Mouse (Mus musculus) heart, embryonic 10.5 days (tissue): Measurements from ENCODE around the gene Vash2. TPM values are rescaled to one million over a fixed set of nuclear protein-coding genes. Genes with fewer than 3 reads are reported as not detected.
"Not testable (repeated sequence)": the region's sequence is repeated elsewhere in the genome, so short reads cannot be mapped to it uniquely, and the experiment has no call there.

Experiments used
- DNase-seq: peaks from one replicate; pipeline ENCODE4 v3.0.0-alpha.2; 2017; ENCODE audit warnings: low spot score
- H3K27ac ChIP-seq: fragments of 300-500 bp; sonication (generic); 2 replicates; pipeline ENCODE4 v1.5.1; 2016; ENCODE audit warnings: mild to moderate bottlenecking
- H3K27me3 ChIP-seq: fragments of 300-500 bp; sonication (generic); 2 replicates; pipeline ENCODE4 v1.6.1; 2016; ENCODE audit warnings: mild to moderate bottlenecking; ENCODE audit not compliant: poor library complexity, insufficient read depth, severe bottlenecking
- H3K36me3 ChIP-seq: fragments of 300-500 bp; sonication (generic); 2 replicates; pipeline ENCODE4 v1.6.1; 2016; ENCODE audit warnings: mild to moderate bottlenecking, moderate library complexity
- H3K4me1 ChIP-seq: fragments of 300-500 bp; sonication (generic); 2 replicates; pipeline ENCODE4 v1.6.1; 2016; ENCODE audit warnings: mild to moderate bottlenecking
- H3K4me3 ChIP-seq: fragments of 300-500 bp; sonication (generic); 2 replicates; pipeline ENCODE4 v1.5.1; 2016; ENCODE audit warnings: mild to moderate bottlenecking, moderate library complexity
- H3K9me3 ChIP-seq: fragments of 300-500 bp; sonication (generic); 2 replicates; pipeline ENCODE4 v1.6.1; 2016; ENCODE audit warnings: mild to moderate bottlenecking, moderate library complexity
- WGBS: fragments of 180-500 bp; shearing (Covaris S2); methylation state at CpG from one replicate; pipeline ENCODE4 v1.1.7; 2016; 5-methylcytosine and 5-hydroxymethylcytosine counted together
- polyA plus RNA-seq: library from polyadenylated mRNA; unstranded; fragments of >200 nt; fragmentation: Nextera tagmentation; extraction: Ambion mirVana; gene quantifications from 2 replicates; pipeline ENCODE4 v1.2.1, GENCODE M21; 2016

The Vash2 gene
- 56.7 and 78.7 TPM in 2 replicates for polyA plus RNA-seq

GRCm38 (mm10) chr1:190979100-190979563 lies at the start of gene Vash2:
Vash2 (minus strand) TSS chr1:190979296.
- H3K36me3 ChIP-seq = peaks cover 18% of the 10 kb centered on the region
- peak; percentile 96 for DNase-seq
- peak within 1 kb of the TSS; percentile 92 for H3K27ac ChIP-seq
- H3K4me3 ChIP-seq = peak within 1 kb of the TSS; percentile 88
- under 1% methylated on average over 38 of the region's 38 CpGs for WGBS
- no peaks in the 10 kb centered on the region for H3K9me3 ChIP-seq
- H3K27me3 ChIP-seq = no peaks in the 10 kb centered on the region
- H3K4me1 ChIP-seq = peaks cover 57% of the 10 kb centered on the region

GRCm38 (mm10) chr1:191026021-191026713 lies 47.1 kb upstream of the Vash2 start, which contains the start of gene Flvcr1:
Flvcr1 (minus strand) TSS chr1:191026158.
- Histone ChIP-seq H3K36me3 (peaks cover 9% of the 10 kb centered on the region), H3K4me1 (peaks cover 34% of the 10 kb centered on the region), H3K27me3 (no peaks in the 10 kb centered on the region), H3K27ac (peak within 1 kb of the TSS; percentile 94), H3K9me3 (no peaks in the 10 kb centered on the region), H3K4me3 (peak within 1 kb of the TSS; percentile 87)
- DNase-seq = peak; percentile 100
- under 1% methylated on average over 50 of the region's 50 CpGs for WGBS

GRCm38 (mm10) chr1:191025016-191026012 lies 46.2 kb upstream of the Vash2 start:
- WGBS = 2% methylated on average over 68 of the region's 69 CpGs
- H3K4me3 ChIP-seq = peak overlapping the region; percentile 87
- H3K36me3 ChIP-seq = peaks cover 11% of the 10 kb centered on the region
- H3K4me1 ChIP-seq = peaks cover 34% of the 10 kb centered on the region
- peak overlapping the region; percentile 94 for H3K27ac ChIP-seq
- DNase-seq = peak; percentile 87
- H3K9me3 ChIP-seq = no peaks in the 10 kb centered on the region
- no peaks in the 10 kb centered on the region for H3K27me3 ChIP-seq

- WGBS = 91% methylated on average over 6 of the region's 6 CpGs
These were observed 44.7 kb upstream of the Vash2 start for GRCm38 (mm10) chr1:191023806-191024205.

GRCm38 (mm10) chr1:191023140-191023539 lies 44.0 kb upstream of the Vash2 start:
- no peaks in the 10 kb centered on the region for H3K27me3 ChIP-seq
- no peak overlapping the region for H3K27ac ChIP-seq
- WGBS = 90% methylated on average over 2 of the region's 2 CpGs
- peaks cover 23% of the 10 kb centered on the region for H3K36me3 ChIP-seq
- no peaks in the 10 kb centered on the region for H3K9me3 ChIP-seq
- H3K4me3 ChIP-seq = no peak overlapping the region
- no peak for DNase-seq
- peaks cover 29% of the 10 kb centered on the region for H3K4me1 ChIP-seq

More at GRCm38 (mm10) chr1:191023806-191024205, 44.7 kb upstream of the Vash2 start:
- H3K36me3 ChIP-seq = peaks cover 23% of the 10 kb centered on the region
- not testable (repeated sequence) for H3K9me3 ChIP-seq, DNase-seq, H3K4me3 ChIP-seq, H3K27ac ChIP-seq, H3K27me3 ChIP-seq
- H3K4me1 ChIP-seq = peaks cover 29% of the 10 kb centered on the region

GRCm38 (mm10) chr1:191021016-191021415 lies 41.9 kb upstream of the Vash2 start:
- Histone ChIP-seq H3K4me1 (peaks cover 19% of the 10 kb centered on the region), H3K27me3 (no peaks in the 10 kb centered on the region), H3K4me3 (no peak overlapping the region), H3K36me3 (peaks cover 27% of the 10 kb centered on the region), H3K9me3 (no peaks in the 10 kb centered on the region), H3K27ac (no peak overlapping the region)
- 95% methylated on average over 7 of the region's 7 CpGs for WGBS
- DNase-seq = no peak

GRCm38 (mm10) chr1:191020217-191020924 lies 41.3 kb upstream of the Vash2 start:
- no peaks in the 10 kb centered on the region for H3K9me3 ChIP-seq
- H3K4me3 ChIP-seq = no peak overlapping the region
- peaks cover 13% of the 10 kb centered on the region for H3K4me1 ChIP-seq
- peak; percentile 39 for DNase-seq
- WGBS = 76% methylated on average over 3 of the region's 3 CpGs
- H3K36me3 ChIP-seq = peaks cover 27% of the 10 kb centered on the region
- H3K27ac ChIP-seq = no peak overlapping the region
- H3K27me3 ChIP-seq = no peaks in the 10 kb centered on the region

- no peak overlapping the region for H3K27ac ChIP-seq
- peaks cover 31% of the 10 kb centered on the region for H3K36me3 ChIP-seq
- no peak for DNase-seq
- no peak overlapping the region for H3K4me3 ChIP-seq
- H3K27me3 ChIP-seq = no peaks in the 10 kb centered on the region
- no peaks in the 10 kb centered on the region for H3K9me3 ChIP-seq
- H3K4me1 ChIP-seq = peaks cover 7% of the 10 kb centered on the region; the same call in 1 of the 2 replicates
- WGBS = 92% methylated on average over 5 of the region's 5 CpGs
These were observed 40.7 kb upstream of the Vash2 start for GRCm38 (mm10) chr1:191019803-191020202.

GRCm38 (mm10) chr1:191014271-191014670 lies 35.2 kb upstream of the Vash2 start:
- H3K27me3 ChIP-seq = no peaks in the 10 kb centered on the region
- no peaks in the 10 kb centered on the region for H3K4me1 ChIP-seq
- no peak overlapping the region for H3K4me3 ChIP-seq
- peaks cover 64% of the 10 kb centered on the region for H3K36me3 ChIP-seq
- H3K9me3 ChIP-seq = no peaks in the 10 kb centered on the region
- H3K27ac ChIP-seq = no peak overlapping the region
- 94% methylated on average over 3 of the region's 3 CpGs for WGBS
- DNase-seq = no peak

- no peak overlapping the region for H3K4me3 ChIP-seq
- DNase-seq = no peak
- no peak overlapping the region for H3K27ac ChIP-seq
- no peaks in the 10 kb centered on the region for H3K4me1 ChIP-seq
- H3K27me3 ChIP-seq = no peaks in the 10 kb centered on the region
- H3K9me3 ChIP-seq = no peaks in the 10 kb centered on the region
- 96% methylated on average over 5 of the region's 5 CpGs for WGBS
- peaks cover 77% of the 10 kb centered on the region for H3K36me3 ChIP-seq
These were observed 29.6 kb upstream of the Vash2 start for GRCm38 (mm10) chr1:191008707-191009106.

- no peaks in the 10 kb centered on the region for H3K27me3 ChIP-seq
- H3K4me3 ChIP-seq = no peak overlapping the region
- no peak for DNase-seq
- H3K4me1 ChIP-seq = no peaks in the 10 kb centered on the region
- peaks cover 23% of the 10 kb centered on the region for H3K36me3 ChIP-seq
- H3K27ac ChIP-seq = no peak overlapping the region
- 60% methylated on average over 6 of the region's 6 CpGs for WGBS
- no peaks in the 10 kb centered on the region for H3K9me3 ChIP-seq
These were observed 23.1 kb upstream of the Vash2 start for GRCm38 (mm10) chr1:191002201-191002600.

GRCm38 (mm10) chr1:191000686-191001085 lies 21.6 kb upstream of the Vash2 start:
- 90% methylated on average over 3 of the region's 3 CpGs for WGBS

More at GRCm38 (mm10) chr1:191000686-191001085, 21.6 kb upstream of the Vash2 start:
- no peak overlapping the region for H3K27ac ChIP-seq
- no peaks in the 10 kb centered on the region for H3K9me3 ChIP-seq
- no peak for DNase-seq
- peaks cover 17% of the 10 kb centered on the region; the same call in 1 of the 2 replicates for H3K36me3 ChIP-seq
- H3K27me3 ChIP-seq = no peaks in the 10 kb centered on the region
- no peak overlapping the region for H3K4me3 ChIP-seq
- H3K4me1 ChIP-seq = no peaks in the 10 kb centered on the region
